Mouse (Mus musculus) lung, embryonic 16.5 days (tissue): ENCODE results near the gene Prickle4. TPM values are rescaled to one million over a fixed set of nuclear protein-coding genes. Genes with fewer than 3 reads are reported as not detected.
A peak's percentile ranks its signal among the peaks of the same experiment; 100 is the strongest.

Experiments used
- ATAC-seq: fragments of 200-750 bp; cut with Nextera tagmentation; 2 replicates; pipeline ENCODE4 v1.8.0; 2017; ENCODE audit warnings: low read depth, mild to moderate bottlenecking, moderate library complexity
- H3K27ac ChIP-seq: fragments of 300-500 bp; sonication (generic); 2 replicates; pipeline ENCODE4 v1.5.1; 2014; ENCODE audit warnings: mild to moderate bottlenecking, control low read depth, low read length
- H3K27me3 ChIP-seq: fragments of 300-500 bp; sonication (generic); 2 replicates; pipeline ENCODE4 v1.6.1; 2014; ENCODE audit warnings: low read depth, low read length, mixed read lengths; ENCODE audit not compliant: control insufficient read depth, insufficient read depth
- H3K36me3 ChIP-seq: fragments of 300-500 bp; sonication (generic); 2 replicates; pipeline ENCODE4 v1.6.1; 2014; ENCODE audit warnings: low read length; ENCODE audit not compliant: control insufficient read depth, insufficient read depth
- H3K4me1 ChIP-seq: fragments of 300-500 bp; sonication (generic); replicated peaks from 2 replicates; pipeline ENCODE4 v1.6.1; 2014; ENCODE audit warnings: low read length, mixed read lengths; ENCODE audit not compliant: control insufficient read depth, insufficient read depth
- H3K4me2 ChIP-seq: fragments of 300-500 bp; sonication (generic); 2 replicates; pipeline ENCODE4 v1.6.1; 2014; ENCODE audit warnings: low read depth, low read length, control low read depth
- H3K4me3 ChIP-seq: fragments of 300-500 bp; sonication (generic); 2 replicates; pipeline ENCODE4 v1.5.1; 2014; ENCODE audit warnings: mild to moderate bottlenecking, low read length, control low read depth
- H3K9ac ChIP-seq: fragments of 300-500 bp; sonication (generic); 2 replicates; pipeline ENCODE4 v1.6.1; 2014; ENCODE audit warnings: low read length, control low read depth
- H3K9me3 ChIP-seq: fragments of 300-500 bp; sonication (generic); 2 replicates; pipeline ENCODE4 v1.6.1; 2016; ENCODE audit warnings: low read length; ENCODE audit not compliant: control insufficient read depth
- WGBS: fragments of 180-500 bp; shearing (Covaris S2); extraction: QIAGEN DNeasy Blood & Tissue Kit; methylation state at CpG from one replicate; pipeline ENCODE4 v1.1.7; 2014; 5-methylcytosine and 5-hydroxymethylcytosine counted together
- polyA plus RNA-seq: library from polyadenylated mRNA; unstranded; fragments of >200 nt; fragmentation: Nextera tagmentation; extraction: Ambion mirVana; gene quantifications from 2 replicates; pipeline ENCODE4 v1.2.1, GENCODE M21; 2015

Prickle4 gene
- polyA plus RNA-seq, 1 experiment from 2014 or later, result 0.69 TPM

- H3K27ac ChIP-seq, result peak within 1 kb of the TSS; percentile 72
- under 1% methylated on average over 46 of the region's 47 CpGs for WGBS
- no peaks in the 10 kb centered on the region for H3K9me3 ChIP-seq
- H3K4me3 ChIP-seq, result peak within 1 kb of the TSS; percentile 83
- peak within 1 kb of the TSS; percentile 75 for H3K9ac ChIP-seq
- peak within 1 kb of the TSS; percentile 97 for H3K4me2 ChIP-seq
- H3K4me1 ChIP-seq, result peaks cover 16% of the 10 kb centered on the region
- H3K27me3 ChIP-seq, result no peaks in the 10 kb centered on the region; the same call in 1 of the 2 replicates
- no peaks in the 10 kb centered on the region for H3K36me3 ChIP-seq
- ATAC-seq, result peak; percentile 84
Measured at GRCm38 (mm10) chr17:47736856-47737255, 42.3 kb upstream of the Prickle4 start, which contains the start of gene Tfeb. Tfeb (plus strand) TSS chr17:47737030.

GRCm38 (mm10) chr17:47735553-47736100, 41.1 kb upstream of the Prickle4 start:
- Histone ChIP-seq H3K36me3 (no peaks in the 10 kb centered on the region), H3K27me3 (no peaks in the 10 kb centered on the region; the same call in 1 of the 2 replicates), H3K27ac (no peak overlapping the region), H3K4me2 (no peak overlapping the region), H3K9ac (no peak overlapping the region), H3K4me3 (no peak overlapping the region), H3K4me1 (peaks cover 16% of the 10 kb centered on the region), H3K9me3 (no peaks in the 10 kb centered on the region)
- WGBS, result 71% methylated on average over 14 of the region's 14 CpGs
- no peak for ATAC-seq

GRCm38 (mm10) chr17:47730633-47731575, 36.4 kb upstream of the Prickle4 start:
- 44% methylated on average over 24 of the region's 24 CpGs for WGBS
- Histone ChIP-seq H3K9me3 (no peaks in the 10 kb centered on the region), H3K4me2 (no peak overlapping the region), H3K4me1 (no peaks in the 10 kb centered on the region), H3K4me3 (no peak overlapping the region), H3K9ac (no peak overlapping the region), H3K27me3 (no peaks in the 10 kb centered on the region), H3K36me3 (no peaks in the 10 kb centered on the region), H3K27ac (no peak overlapping the region)
- peak; percentile 56; the same call in 1 of the 2 replicates for ATAC-seq

DNA sequence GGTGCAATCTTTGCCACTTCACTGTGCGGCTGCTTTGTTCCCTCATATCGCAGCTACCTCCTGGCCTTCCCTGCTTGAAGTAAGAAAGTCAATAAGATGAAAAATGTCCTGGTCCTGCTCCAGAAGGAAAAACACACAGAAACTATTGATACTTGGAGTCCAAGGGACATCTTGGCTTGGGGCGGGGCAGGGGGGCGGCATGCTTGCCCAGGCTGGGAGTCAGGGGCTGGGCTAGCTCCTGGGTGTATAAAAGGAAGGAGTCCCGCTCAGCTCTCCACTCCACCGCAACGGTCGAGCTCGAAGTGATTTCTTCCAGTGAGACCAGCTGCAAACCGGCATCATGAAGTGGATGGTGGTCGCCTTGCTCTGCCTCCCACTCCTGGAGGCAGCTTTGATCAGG, 32.0 kb upstream of the Prickle4 start, which contains the start of gene Pgc:
Gene Pgc (plus strand): TSS at position 277 of the 400 bp plus-strand sequence.
- H3K27me3 ChIP-seq, result no peaks in the 10 kb centered on the region
- H3K36me3 ChIP-seq, result no peaks in the 10 kb centered on the region
- ATAC-seq, result no peak
- H3K4me2 ChIP-seq, result peak within 1 kb of the TSS; percentile 11; the same call in 1 of the 2 replicates
- WGBS, result 51% methylated on average over 11 of the region's 11 CpGs
- no peaks in the 10 kb centered on the region for H3K9me3 ChIP-seq
- H3K9ac ChIP-seq, result no peak within 1 kb of the TSS; the same call in 1 of the 2 replicates
- no peak within 1 kb of the TSS for H3K4me3 ChIP-seq
- H3K4me1 ChIP-seq, result no peaks in the 10 kb centered on the region
- H3K27ac ChIP-seq, result no peak within 1 kb of the TSS

- no peak overlapping the region for H3K4me3 ChIP-seq
- 59% methylated on average over 4 of the region's 4 CpGs for WGBS
- no peak overlapping the region for H3K9ac ChIP-seq
- no peaks in the 10 kb centered on the region for H3K27me3 ChIP-seq
- H3K4me1 ChIP-seq, result no peaks in the 10 kb centered on the region
- no peak overlapping the region for H3K4me2 ChIP-seq
- no peak for ATAC-seq
- H3K36me3 ChIP-seq, result no peaks in the 10 kb centered on the region
- H3K27ac ChIP-seq, result no peak overlapping the region
- H3K9me3 ChIP-seq, result no peaks in the 10 kb centered on the region
Measured at GRCm38 (mm10) chr17:47721183-47721582, 26.6 kb upstream of the Prickle4 start.

GRCm38 (mm10) chr17:47715037-47715436, 20.5 kb upstream of the Prickle4 start:
- Histone ChIP-seq H3K9ac (no peak overlapping the region), H3K27me3 (no peaks in the 10 kb centered on the region), H3K4me3 (no peak overlapping the region), H3K9me3 (no peaks in the 10 kb centered on the region), H3K4me1 (no peaks in the 10 kb centered on the region), H3K4me2 (no peak overlapping the region), H3K36me3 (no peaks in the 10 kb centered on the region), H3K27ac (no peak overlapping the region)
- no peak for ATAC-seq
- 50% methylated on average over 3 of the region's 3 CpGs for WGBS

DNA sequence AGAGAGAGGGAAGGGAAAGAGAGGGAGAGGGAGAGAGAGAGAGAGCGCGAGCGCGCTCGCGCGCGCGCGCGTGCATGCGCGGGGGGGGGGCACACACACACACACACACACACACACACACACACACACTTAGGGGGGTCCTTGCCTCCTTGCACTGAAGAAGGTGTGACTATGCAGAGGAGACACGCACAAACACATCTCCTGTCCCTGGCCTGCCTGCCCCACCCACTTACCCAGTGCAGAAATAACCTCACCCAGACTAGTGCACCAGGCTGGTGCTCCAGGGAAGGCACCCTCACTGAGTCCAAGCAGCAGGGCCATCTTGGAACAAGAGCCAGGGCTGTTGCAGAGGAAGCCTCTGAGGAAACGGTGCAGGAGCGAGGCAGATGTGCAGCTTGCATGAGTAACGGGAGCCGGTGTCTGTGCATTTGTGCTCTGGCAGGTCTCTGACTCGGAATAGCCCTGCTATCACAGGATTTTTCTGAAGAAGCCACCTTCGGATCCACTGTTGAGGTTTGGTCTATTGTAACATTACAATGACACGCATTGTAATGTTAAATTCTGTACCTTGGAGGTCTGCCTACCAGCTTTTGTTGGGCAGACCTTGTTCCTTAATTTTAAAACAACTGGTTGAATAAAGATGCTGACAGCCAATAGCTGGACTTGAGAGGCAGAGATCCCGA, 18.5 kb upstream of the Prickle4 start:
- H3K9ac ChIP-seq, result no peak overlapping the region
- H3K27ac ChIP-seq, result no peak overlapping the region
- no peak overlapping the region for H3K4me3 ChIP-seq
- ATAC-seq, result no peak
- no peaks in the 10 kb centered on the region for H3K9me3 ChIP-seq
- H3K36me3 ChIP-seq, result no peaks in the 10 kb centered on the region
- WGBS, result 58% methylated on average over 9 of the region's 22 CpGs
- H3K27me3 ChIP-seq, result no peaks in the 10 kb centered on the region
- no peak overlapping the region for H3K4me2 ChIP-seq
- no peaks in the 10 kb centered on the region for H3K4me1 ChIP-seq

DNA sequence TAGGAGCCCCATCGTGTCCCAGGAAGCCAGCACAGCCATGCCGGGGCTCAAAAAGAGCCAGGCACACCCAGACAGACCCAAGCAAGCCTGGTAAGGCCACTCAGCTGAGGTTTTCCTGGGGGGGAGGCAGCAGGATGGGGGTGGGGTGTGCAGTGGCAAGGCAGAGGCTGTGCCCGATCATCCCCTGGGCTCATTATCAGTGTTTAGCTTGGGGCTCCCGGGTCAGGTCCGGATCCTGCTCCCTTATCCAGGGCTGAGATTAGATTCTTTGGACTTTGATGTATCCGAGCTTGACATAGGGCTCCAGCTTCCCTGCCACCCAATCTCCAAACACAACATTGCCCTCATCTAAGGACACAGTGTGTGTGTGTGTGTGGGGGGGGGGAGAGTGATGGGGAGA, 17.3 kb upstream of the Prickle4 start:
- no peak overlapping the region for H3K4me2 ChIP-seq
- WGBS, result 36% methylated on average over 6 of the region's 6 CpGs
- H3K4me1 ChIP-seq, result no peaks in the 10 kb centered on the region
- no peak overlapping the region for H3K4me3 ChIP-seq
- no peaks in the 10 kb centered on the region for H3K27me3 ChIP-seq
- no peaks in the 10 kb centered on the region for H3K36me3 ChIP-seq
- no peak overlapping the region for H3K27ac ChIP-seq
- H3K9ac ChIP-seq, result no peak overlapping the region
- no peaks in the 10 kb centered on the region for H3K9me3 ChIP-seq
- no peak for ATAC-seq

GRCm38 (mm10) chr17:47710036-47710435, 15.5 kb upstream of the Prickle4 start:
- H3K4me1 ChIP-seq, result peaks cover 5% of the 10 kb centered on the region; the same call in 1 of the 2 replicates
- WGBS, result 65% methylated on average over 3 of the region's 3 CpGs
- no peak overlapping the region for H3K27ac ChIP-seq
- no peak for ATAC-seq
- H3K9me3 ChIP-seq, result no peaks in the 10 kb centered on the region
- H3K4me3 ChIP-seq, result no peak overlapping the region
- H3K36me3 ChIP-seq, result no peaks in the 10 kb centered on the region
- H3K9ac ChIP-seq, result no peak overlapping the region
- H3K4me2 ChIP-seq, result no peak overlapping the region
- no peaks in the 10 kb centered on the region for H3K27me3 ChIP-seq
